16 mouse cellular contexts compared by ENCODE assay signal in the genomic region with DNA sequence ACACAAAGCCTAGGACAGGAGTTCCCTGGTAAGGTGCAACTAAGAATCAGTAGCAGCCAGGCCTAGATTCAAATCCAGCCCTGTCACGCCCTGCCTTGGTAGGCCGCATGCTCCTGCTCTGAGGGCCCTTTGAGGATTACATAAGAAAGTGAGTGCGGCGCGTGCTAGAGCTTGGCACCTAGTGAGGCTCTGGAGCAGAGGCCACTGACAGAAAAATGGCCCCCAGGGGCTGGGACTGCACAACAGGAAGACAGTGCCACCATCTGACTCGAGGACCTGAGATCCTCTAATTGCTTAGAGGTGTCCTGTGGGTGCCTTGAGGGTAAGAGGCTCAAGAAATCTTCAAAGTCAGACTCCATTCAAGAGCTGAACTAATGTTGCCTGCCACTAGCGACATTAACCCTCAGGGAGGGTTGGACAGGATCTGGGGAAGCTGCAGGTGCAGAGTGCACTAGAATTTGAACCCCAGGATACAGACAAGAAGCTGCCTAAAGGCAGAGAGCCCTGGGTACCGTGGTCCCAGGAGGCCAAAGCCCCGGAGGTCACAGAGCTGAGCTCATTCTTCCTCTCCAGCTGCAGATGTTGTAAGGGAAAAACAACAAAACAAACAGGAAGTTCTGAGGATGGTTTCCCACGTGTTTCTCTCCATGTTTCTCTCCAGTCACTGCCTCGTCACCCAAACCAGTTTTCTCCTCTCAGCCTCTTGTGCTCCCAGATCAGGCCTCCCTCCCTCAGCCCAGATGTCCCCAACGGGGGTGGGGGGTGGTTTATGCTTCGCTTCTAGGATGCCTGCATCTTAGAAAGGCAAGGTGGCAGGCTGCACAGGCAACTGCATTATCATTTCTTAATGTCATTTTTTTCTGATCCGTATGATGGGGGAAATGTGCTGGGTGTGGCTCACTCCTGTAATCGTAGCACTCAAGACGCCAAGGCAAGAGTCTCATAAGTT. TPM values are rescaled to one million over a fixed set of nuclear protein-coding genes. Genes with fewer than 3 reads are reported as not detected.
A peak's percentile ranks its signal among the peaks of the same experiment; 100 is the strongest.
DNase-seq lines count a peak whose midpoint lies in the region; ATAC-seq and TF ChIP-seq lines count a peak whose summit lies in the region.
"Had no signal": no experiment of that assay in that cellular context is flagged by ENCODE, and none has a peak within 500 bp of the region (broad histone marks: within the 10 kb centered on the region; RNA-seq: fewer than 3 reads in every experiment).

No protein-coding gene starts in this region.

- peak overlapping the region; percentile 60 for H3K27ac ChIP-seq in heart, embryonic 16.5 days (ENCODE audit: low read length)
- no peak overlapping the region for H3K27ac ChIP-seq in heart, embryonic 12.5 days (ENCODE audit: poor library complexity, severe bottlenecking)
- H3K27ac ChIP-seq in lung, postnatal 0 days (ENCODE audit: low read length): peak overlapping the region; percentile 43
- H3K27ac ChIP-seq: embryonic facial prominence, embryonic 12.5 days; left cerebral cortex, adult 2 months; liver, embryonic 13.5 days had no signal

- H3K36me3 ChIP-seq in heart, embryonic 16.5 days (ENCODE audit: control insufficient read depth, insufficient read depth): no peaks in the 10 kb centered on the region
- peaks cover 1% of the 10 kb centered on the region; the same call in 1 of the 2 replicates for H3K36me3 ChIP-seq in heart, embryonic 12.5 days
- no peaks in the 10 kb centered on the region for H3K36me3 ChIP-seq in lung, postnatal 0 days (ENCODE audit: insufficient read depth, low read length)

- H3K9me3 ChIP-seq in heart, embryonic 16.5 days (replicated peaks; ENCODE audit: control insufficient read depth, low read length): no peaks in the 10 kb centered on the region; the same call in 1 of the 2 replicates
- H3K9me3 ChIP-seq in heart, embryonic 12.5 days (replicated peaks): 0 out of 2 replicates have a peak, but pooled peaks cover 5% of the 10 kb centered on the region
- no peaks in the 10 kb centered on the region for H3K9me3 ChIP-seq in lung, postnatal 0 days (ENCODE audit: low read length)

- no peak overlapping the region for H3K4me2 ChIP-seq in heart, embryonic 16.5 days (ENCODE audit: low read depth, low read length)
- no peak overlapping the region for H3K4me2 ChIP-seq in heart, embryonic 12.5 days
- no peak overlapping the region for H3K4me2 ChIP-seq in lung, postnatal 0 days (replicated peaks; ENCODE audit: low read depth, low read length)
- H3K4me2 ChIP-seq: embryonic facial prominence, embryonic 12.5 days; liver, embryonic 13.5 days had no signal

- no peak for TF ChIP-seq EP300 in lung, postnatal 0 days (IDR thresholded peaks at IDR 0.05)

- intact Hi-C loops in left cerebral cortex, postnatal 14 days (cut with DNase I): no loop called here

- no peak overlapping the region for H3K4me3 ChIP-seq in heart, embryonic 16.5 days (ENCODE audit: low read length)
- H3K4me3 ChIP-seq in heart, embryonic 12.5 days: no peak overlapping the region
- no peak overlapping the region for H3K4me3 ChIP-seq in lung, postnatal 0 days (ENCODE audit: low read depth, low read length)
- H3K4me3 ChIP-seq: embryonic facial prominence, embryonic 12.5 days; left cerebral cortex, adult 2 months; liver, embryonic 13.5 days had no signal

- 72% methylated on average over 16 of the region's 16 CpGs for WGBS in heart, embryonic 16.5 days
- WGBS in heart, embryonic 12.5 days: 77% methylated on average over 16 of the region's 16 CpGs
- 64% methylated on average over 16 of the region's 16 CpGs for WGBS in lung, postnatal 0 days

- no peak for ATAC-seq in heart, embryonic 16.5 days (replicated peaks; ENCODE audit: extremely low read depth, insufficient read depth, low FRiP score)
- no peak for ATAC-seq in heart, embryonic 12.5 days (ENCODE audit: insufficient number of reproducible peaks, low FRiP score)
- ATAC-seq in lung, postnatal 0 days: no peak

- peak; percentile 35 for DNase-seq in lung, postnatal 0 days (ENCODE audit: low spot score)
- no peak for DNase-seq in lung, postnatal 10 days
- DNase-seq in T-cell, adult 2 months (ENCODE audit: low spot score): peak; percentile 19
- peak; percentile 49 for DNase-seq in naive thymus-derived CD4-positive, alpha-beta T cell, adult 2 months (ENCODE audit: low read depth)
- no peak for DNase-seq in right cerebral cortex, adult 18-20 months
- DNase-seq in left cerebral cortex, postnatal 14 days (ENCODE audit: low spot score in 2 of 2): no peak
- DNase-seq: cerebellum, postnatal 14 days; gastrocnemius, postnatal 25 days; liver, embryonic 13.5 days had no signal

- no peak for TF ChIP-seq CTCF in lung, postnatal 0 days (IDR thresholded peaks at IDR 0.05)

- no peak overlapping the region for H3K9ac ChIP-seq in heart, embryonic 16.5 days (ENCODE audit: low read length)
- H3K9ac ChIP-seq in heart, embryonic 12.5 days: no peak overlapping the region
- H3K9ac ChIP-seq in lung, postnatal 0 days (replicated peaks; ENCODE audit: low read depth): no peak overlapping the region
- H3K9ac ChIP-seq: embryonic facial prominence, embryonic 12.5 days; liver, embryonic 13.5 days had no signal

- peaks cover 8% of the 10 kb centered on the region for H3K4me1 ChIP-seq in heart, embryonic 16.5 days (ENCODE audit: control insufficient read depth, insufficient read depth, low read length)
- H3K4me1 ChIP-seq in heart, embryonic 12.5 days (replicated peaks): peaks cover 14% of the 10 kb centered on the region
- H3K4me1 ChIP-seq in lung, postnatal 0 days (ENCODE audit: insufficient read depth, low read depth, low read length): peaks cover 12% of the 10 kb centered on the region; the same call in 1 of the 2 replicates

- no peaks in the 10 kb centered on the region for H3K27me3 ChIP-seq in heart, embryonic 16.5 days (ENCODE audit: control insufficient read depth, insufficient read depth, low read length)
- no peaks in the 10 kb centered on the region for H3K27me3 ChIP-seq in heart, embryonic 12.5 days (replicated peaks)
- H3K27me3 ChIP-seq in lung, postnatal 0 days (replicated peaks; ENCODE audit: insufficient read depth, low read length): no peaks in the 10 kb centered on the region
- H3K27me3 ChIP-seq: embryonic facial prominence, embryonic 12.5 days had no signal

RNA-seq across cellular contexts. Expression of gene Cabp4, which starts 1.0 kb away (rescaled TPM):
- 0.11 TPM in 1 of 2 replicates, not detected in the other for polyA plus RNA-seq in heart, embryonic 16.5 days (2015; fragmentation: Nextera tagmentation; extraction: Ambion mirVana)
- 0.13 TPM in 1 of 2 replicates, not detected in the other for polyA plus RNA-seq in heart, embryonic 12.5 days (2016; fragmentation: Nextera tagmentation; extraction: Ambion mirVana)
- polyA plus RNA-seq in lung, postnatal 0 days (2015; fragmentation: Nextera tagmentation; extraction: Ambion mirVana): 0.08 and 0.10 TPM in 2 replicates
- under 1 TPM; 0.11 to 0.23 TPM for total RNA-seq in left cerebral cortex, postnatal 14 days (2021)
- total RNA-seq: gastrocnemius, postnatal 25 days had no signal
- polyA plus RNA-seq: embryonic facial prominence, embryonic 12.5 days; forebrain, embryonic 11.5 days; hindbrain, embryonic 11.5 days had no signal

RNA-seq across cellular contexts. Expression of gene Coro1b, which starts 3.6 kb away (rescaled TPM):
- polyA plus RNA-seq in heart, embryonic 16.5 days (2015; fragmentation: Nextera tagmentation; extraction: Ambion mirVana): 133 and 134 TPM in 2 replicates
- 115 and 122 TPM in 2 replicates for polyA plus RNA-seq in heart, embryonic 12.5 days (2016; fragmentation: Nextera tagmentation; extraction: Ambion mirVana)
- polyA plus RNA-seq in lung, postnatal 0 days (2015; fragmentation: Nextera tagmentation; extraction: Ambion mirVana): 183 and 192 TPM in 2 replicates
- 10 to 100 TPM; 80.7 to 87.5 TPM for total RNA-seq in left cerebral cortex, postnatal 14 days (2021)

RNA-seq across cellular contexts. Expression of gene Gpr152, which starts 5.2 kb away (rescaled TPM):
- polyA plus RNA-seq in heart, embryonic 16.5 days (2015; fragmentation: Nextera tagmentation; extraction: Ambion mirVana): not detected in 2 replicates
- polyA plus RNA-seq in heart, embryonic 12.5 days (2016; fragmentation: Nextera tagmentation; extraction: Ambion mirVana): not detected in 2 replicates
- not detected in 2 replicates for polyA plus RNA-seq in lung, postnatal 0 days (2015; fragmentation: Nextera tagmentation; extraction: Ambion mirVana)
- not detected for total RNA-seq in left cerebral cortex, postnatal 14 days (2021)
- total RNA-seq: gastrocnemius, postnatal 25 days; left cerebral cortex, adult 2 months; megakaryocyte, adult 5-6 weeks had no signal
- polyA plus RNA-seq: embryonic facial prominence, embryonic 12.5 days; forebrain, embryonic 11.5 days; hindbrain, embryonic 11.5 days; liver, embryonic 13.5 days had no signal

RNA-seq across cellular contexts. Expression of gene Ptprcap, which starts 8.6 kb away (rescaled TPM):
- 25.3 and 71.1 TPM in 2 replicates for polyA plus RNA-seq in heart, embryonic 16.5 days (2015; fragmentation: Nextera tagmentation; extraction: Ambion mirVana)
- polyA plus RNA-seq in heart, embryonic 12.5 days (2016; fragmentation: Nextera tagmentation; extraction: Ambion mirVana): 0.73 and 1.1 TPM in 2 replicates
- 3.4 and 3.7 TPM in 2 replicates for polyA plus RNA-seq in lung, postnatal 0 days (2015; fragmentation: Nextera tagmentation; extraction: Ambion mirVana)
- 1 to 10 TPM; 1.0 to 1.5 TPM for total RNA-seq in left cerebral cortex, postnatal 14 days (2021)

RNA-seq across cellular contexts. Expression of gene Rps6kb2, which starts 18.3 kb away (rescaled TPM):
- 47.4 and 48.7 TPM in 2 replicates for polyA plus RNA-seq in heart, embryonic 16.5 days (2015; fragmentation: Nextera tagmentation; extraction: Ambion mirVana)
- polyA plus RNA-seq in heart, embryonic 12.5 days (2016; fragmentation: Nextera tagmentation; extraction: Ambion mirVana): 52.9 and 55.7 TPM in 2 replicates
- polyA plus RNA-seq in lung, postnatal 0 days (2015; fragmentation: Nextera tagmentation; extraction: Ambion mirVana): 28.4 and 35.1 TPM in 2 replicates
- total RNA-seq in left cerebral cortex, postnatal 14 days (2021): 10 to 100 TPM; 39.5 to 39.9 TPM

Comparison
In these comparisons a context has a peak if more than half of its experiments do, and no peak if none do; other contexts are left out.
1. DNase-seq: peak in lung, postnatal 0 days (single experiment), T-cell, adult 2 months (single experiment) and naive thymus-derived CD4-positive, alpha-beta T cell, adult 2 months (single experiment); none in lung, postnatal 10 days (single experiment), right cerebral cortex, adult 18-20 months (single experiment) and left cerebral cortex, postnatal 14 days (0 of 2).